Mouse (Mus musculus) G1E (cell line): ENCODE data around the gene Card14. TPM values are rescaled to one million over a fixed set of nuclear protein-coding genes. Genes with fewer than 3 reads are reported as not detected.

Experiments
- ATAC-seq: 2 replicates; pipeline ENCODE4 v1.8.0; 2016; ENCODE audit warnings: mild to moderate bottlenecking; ENCODE audit not compliant: insufficient number of reproducible peaks, poor library complexity, low FRiP score, severe bottlenecking; ENCODE audit errors: extremely low read depth
- DNase-seq: peaks from one replicate; pipeline ENCODE4 v3.0.0; 2012; ENCODE audit warnings: low spot score
- H3K27me3 ChIP-seq: 2 replicates; pipeline ENCODE4 v1.6.1; 2012; ENCODE audit warnings: mild to moderate bottlenecking, low read length, inconsistent platforms; ENCODE audit not compliant: insufficient read depth
- H3K36me3 ChIP-seq: replicated peaks from 2 replicates; pipeline ENCODE3; 2012; ENCODE audit warnings: mild to moderate bottlenecking, inconsistent platforms
- H3K4me1 ChIP-seq: 2 replicates; pipeline ENCODE4 v1.6.1; 2012; ENCODE audit warnings: low read depth, low read length, inconsistent platforms, mixed read lengths; ENCODE audit not compliant: insufficient read depth
- H3K4me3 ChIP-seq: 2 replicates; pipeline ENCODE4 v1.5.1; 2012; ENCODE audit warnings: low read depth, mild to moderate bottlenecking, inconsistent platforms, low read length, moderate library complexity, mixed read lengths
- H3K9me3 ChIP-seq: replicated peaks from 2 replicates; pipeline ENCODE4 v1.6.1; 2012; ENCODE audit warnings: inconsistent platforms
- CTCF ChIP-seq: IDR thresholded peaks from 2 replicates; pipeline ENCODE4 v1.5.1; 2012; ENCODE audit warnings: low read depth, low read length, inconsistent platforms, mixed read lengths
- GATA1 ChIP-seq: IDR thresholded peaks from 2 replicates; pipeline ENCODE4 v1.6.1; 2012; ENCODE audit warnings: borderline replicate concordance, low read length, inconsistent platforms, mixed read lengths
- GATA2 ChIP-seq: IDR thresholded peaks from 2 replicates; pipeline ENCODE4 v1.6.1; 2012; ENCODE audit warnings: low read depth, low read length, inconsistent platforms, borderline replicate concordance
- POLR2AphosphoS5 ChIP-seq: IDR thresholded peaks from 2 replicates; pipeline ENCODE4 v1.6.1; 2012; ENCODE audit warnings: low read depth, low read length, inconsistent platforms; ENCODE audit not compliant: insufficient replicate concordance
- TAL1 ChIP-seq: conservative IDR thresholded peaks from 2 replicates; pipeline ENCODE4 v1.6.1; 2012; ENCODE audit warnings: low read depth, low read length, inconsistent platforms, mixed read lengths
- polyA plus RNA-seq: library from polyadenylated mRNA; stranded (reverse); fragments of >175 nt; gene quantifications from 2 replicates; pipeline ENCODE4 v1.2.3, GENCODE M21; 2012
- total RNA-seq, 2 experiments: library from RNA; stranded (forward) in 1 of 2; stranded (reverse) in 1 of 2; fragments of 200-1000 nt in 1 of 2; fragments of >200 nt in 1 of 2; fragmentation: Nextera tagmentation in 1 of 2; gene quantifications; 2 replicates each; pipeline ENCODE4 v1.2.3; 2014 to 2017

Gene Card14
- total and polyA plus RNA-seq, 3 experiments = 0.11 TPM; not detected in 2

GRCm38 (mm10) chr11:119316720-119317119 is 9.2 kb downstream of the Card14 start:
- Histone ChIP-seq H3K27me3 (peaks cover 39% of the 10 kb centered on the region), H3K4me1 (no peaks in the 10 kb centered on the region), H3K36me3 (no peaks in the 10 kb centered on the region), H3K9me3 (no peaks in the 10 kb centered on the region), H3K4me3 (no peak overlapping the region)
- DNase-seq (no peak), ATAC-seq (no peak)
- TF ChIP-seq CTCF (no peak), GATA1 (no peak), POLR2AphosphoS5 (no peak), GATA2 (no peak), TAL1 (no peak)

GRCm38 (mm10) chr11:119322521-119322920 is 15.0 kb downstream of the Card14 start:
- DNase-seq = no peak
- H3K36me3 ChIP-seq = no peaks in the 10 kb centered on the region
- no peak overlapping the region for H3K4me3 ChIP-seq
- no peaks in the 10 kb centered on the region for H3K4me1 ChIP-seq
- ATAC-seq = no peak
- peaks cover 8% of the 10 kb centered on the region for H3K9me3 ChIP-seq
- TF ChIP-seq GATA1 (no peak), POLR2AphosphoS5 (no peak), GATA2 (no peak), TAL1 (no peak), CTCF (no peak)
- H3K27me3 ChIP-seq = peaks cover 44% of the 10 kb centered on the region

DNA sequence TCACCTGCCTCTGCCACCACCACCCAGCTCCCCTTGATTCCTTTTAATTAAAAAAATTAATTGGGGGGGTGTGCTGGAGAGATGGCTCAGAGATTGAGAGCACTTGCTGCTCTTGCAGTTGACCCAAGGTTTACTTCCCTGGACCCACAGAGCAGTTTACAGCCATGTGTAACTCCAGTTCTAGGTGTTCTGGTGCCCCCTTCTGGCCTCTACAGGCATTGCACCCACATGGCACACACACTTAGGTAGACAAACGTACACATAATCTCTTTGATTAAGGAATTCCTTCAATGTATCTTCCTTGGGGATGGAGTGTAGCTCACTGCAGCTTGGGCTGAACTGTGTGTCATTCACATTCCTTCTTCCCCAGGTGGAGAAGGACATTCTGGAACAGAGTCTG is 17.5 kb downstream of the Card14 start:
- Histone ChIP-seq H3K4me1 (no peaks in the 10 kb centered on the region), H3K36me3 (no peaks in the 10 kb centered on the region), H3K4me3 (no peak overlapping the region), H3K27me3 (peaks cover 35% of the 10 kb centered on the region), H3K9me3 (peaks cover 8% of the 10 kb centered on the region)
- ATAC-seq (no peak), DNase-seq (no peak)
- TF ChIP-seq GATA1 (no peak), GATA2 (no peak), POLR2AphosphoS5 (no peak), CTCF (no peak), TAL1 (no peak)

DNA sequence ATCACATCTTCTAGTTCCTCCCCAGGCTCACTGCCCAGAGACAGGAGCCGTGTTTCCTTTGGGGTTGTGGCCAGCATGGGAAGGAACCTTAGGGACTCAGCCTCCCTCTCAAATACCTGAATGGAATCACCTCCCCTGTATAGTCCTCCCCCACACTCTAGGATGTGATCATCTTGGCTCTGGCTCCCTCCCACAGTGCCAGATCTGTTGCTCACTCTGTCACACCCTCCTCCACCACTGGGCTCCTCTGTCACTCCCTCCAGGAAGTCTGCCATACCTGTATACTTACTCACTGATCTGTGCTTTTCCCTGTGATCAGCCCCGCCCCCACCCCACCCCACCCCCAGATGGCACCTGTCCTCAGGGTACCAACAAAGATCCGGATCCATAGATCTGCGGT is 23.0 kb downstream of the Card14 start:
- Histone ChIP-seq H3K27me3 (peaks cover 54% of the 10 kb centered on the region), H3K9me3 (peaks cover 1% of the 10 kb centered on the region; the same call in 1 of the 2 replicates), H3K4me1 (no peaks in the 10 kb centered on the region), H3K4me3 (no peak overlapping the region), H3K36me3 (no peaks in the 10 kb centered on the region)
- no peak for ATAC-seq
- TF ChIP-seq TAL1 (no peak), GATA2 (no peak), GATA1 (no peak), POLR2AphosphoS5 (no peak), CTCF (no peak)
- no peak for DNase-seq

GRCm38 (mm10) chr11:119331970-119332369 is 24.4 kb downstream of the Card14 start:
- TF ChIP-seq TAL1 = no peak
- no peak for TF ChIP-seq GATA1
- no peak for TF ChIP-seq GATA2
- no peak for TF ChIP-seq POLR2AphosphoS5
- no peak for TF ChIP-seq CTCF
- Histone ChIP-seq H3K27me3 (peaks cover 57% of the 10 kb centered on the region), H3K9me3 (no peaks in the 10 kb centered on the region), H3K36me3 (no peaks in the 10 kb centered on the region), H3K4me1 (no peaks in the 10 kb centered on the region), H3K4me3 (no peak overlapping the region)
- DNase-seq = no peak
- no peak for ATAC-seq

DNA sequence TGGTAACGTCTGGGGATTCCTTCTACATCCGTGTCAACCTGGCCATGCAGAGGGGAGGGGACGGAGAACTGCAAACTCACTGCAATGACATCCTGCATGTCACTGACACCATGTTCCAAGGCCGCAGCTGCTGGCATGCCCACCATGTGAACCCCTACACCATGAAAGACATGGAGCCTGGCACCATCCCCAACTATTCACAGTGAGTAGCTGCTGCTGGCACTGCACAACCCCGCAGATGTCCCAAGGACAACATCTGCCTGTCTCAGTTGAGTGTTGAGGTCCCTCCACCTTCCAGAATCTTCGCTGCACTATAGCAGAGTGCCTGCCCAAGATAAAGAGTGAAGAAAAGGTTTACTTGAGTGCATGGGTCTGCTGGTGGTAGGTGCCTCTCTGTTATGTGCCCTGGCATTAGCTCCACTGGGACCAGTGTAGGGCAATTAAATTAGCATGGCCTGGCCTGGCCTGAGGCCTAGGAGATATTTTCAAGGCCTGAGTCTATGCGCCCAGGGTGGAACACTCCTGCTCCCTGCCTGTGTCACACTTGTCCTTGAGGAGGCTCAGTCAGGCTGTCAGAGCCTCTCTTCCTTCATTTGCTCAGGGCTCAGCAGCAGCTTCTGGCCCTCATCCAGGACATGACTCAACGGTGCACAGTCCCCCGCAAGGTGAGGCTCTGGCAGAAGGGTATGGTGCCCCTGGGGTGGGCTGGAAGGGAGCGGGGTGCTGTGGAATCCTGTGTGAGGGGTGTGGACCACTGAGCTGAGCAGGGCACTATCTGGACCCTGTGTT is 30.9 kb downstream of the Card14 start:
- Histone ChIP-seq H3K4me1 (peaks cover 5% of the 10 kb centered on the region; the same call in 1 of the 2 replicates), H3K27me3 (peaks cover 32% of the 10 kb centered on the region), H3K9me3 (no peaks in the 10 kb centered on the region), H3K36me3 (no peaks in the 10 kb centered on the region), H3K4me3 (no peak overlapping the region)
- ATAC-seq = no peak
- TF ChIP-seq TAL1 (no peak), GATA1 (no peak), CTCF (no peak), POLR2AphosphoS5 (no peak), GATA2 (no peak)
- no peak for DNase-seq
